Mouse (Mus musculus): Measurements from ENCODE around the gene Lrrtm3.

The Lrrtm3 gene

GRCm38 (mm10) chr10:64041218-64041617, 48.9 kb downstream of the Lrrtm3 start:
- CTCF ChIA-PET, result interaction anchor here (0.5 kb wide), 1 partner anchor 98 kb away, joined by 7 read pairs; no protein-coding TSS in a partner anchor

GRCm38 (mm10) chr10:64039760-64040535, 50.1 kb downstream of the Lrrtm3 start:
- CTCF ChIA-PET, result no interaction called here

GRCm38 (mm10) chr10:64030901-64031300, 59.2 kb downstream of the Lrrtm3 start:
- CTCF ChIA-PET, result interaction anchor here (0.7 kb wide), 2 partner anchors 27 to 38 kb away, joined by 3 to 8 read pairs; no protein-coding TSS in a partner anchor

GRCm38 (mm10) chr10:64023340-64023739, 66.7 kb downstream of the Lrrtm3 start:
- CTCF ChIA-PET, result no interaction called here

- CTCF ChIA-PET, result no interaction called here
Observed at GRCm38 (mm10) chr10:64020347-64020746, 69.7 kb downstream of the Lrrtm3 start.

GRCm38 (mm10) chr10:64001996-64002395, 88.1 kb downstream of the Lrrtm3 start:
- CTCF ChIA-PET, result no interaction called here

GRCm38 (mm10) chr10:64001531-64001930, 88.5 kb downstream of the Lrrtm3 start:
- CTCF ChIA-PET, result no interaction called here

- CTCF ChIA-PET, result no interaction called here
Observed at GRCm38 (mm10) chr10:63994251-63994650, 95.8 kb downstream of the Lrrtm3 start.

- CTCF ChIA-PET, result no interaction called here
Observed at GRCm38 (mm10) chr10:63985576-63985975, 104.5 kb downstream of the Lrrtm3 start.

- CTCF ChIA-PET, result no interaction called here
Observed at GRCm38 (mm10) chr10:63979410-63979809, 110.7 kb downstream of the Lrrtm3 start.

GRCm38 (mm10) chr10:63978969-63979368, 111.1 kb downstream of the Lrrtm3 start:
- CTCF ChIA-PET, result no interaction called here

- CTCF ChIA-PET, result no interaction called here
Observed at GRCm38 (mm10) chr10:63978535-63978934, 111.5 kb downstream of the Lrrtm3 start.

GRCm38 (mm10) chr10:63978101-63978500, 112.0 kb downstream of the Lrrtm3 start:
- CTCF ChIA-PET, result interaction anchor here (0.7 kb wide), 1 partner anchor 26 kb away, joined by 12 read pairs; no protein-coding TSS in a partner anchor

- CTCF ChIA-PET, result no interaction called here
Observed at GRCm38 (mm10) chr10:63972300-63972699, 117.8 kb downstream of the Lrrtm3 start.

GRCm38 (mm10) chr10:63954308-63954930, 135.7 kb downstream of the Lrrtm3 start:
- CTCF ChIA-PET, result no interaction called here

GRCm38 (mm10) chr10:63951481-63951880, 138.6 kb downstream of the Lrrtm3 start:
- CTCF ChIA-PET, result interaction anchor here (0.5 kb wide), 1 partner anchor 137 kb away, joined by 3 read pairs; no protein-coding TSS in a partner anchor

- CTCF ChIA-PET, result no interaction called here
Observed at GRCm38 (mm10) chr10:63950867-63951266, 139.2 kb downstream of the Lrrtm3 start.

- CTCF ChIA-PET, result no interaction called here
Observed at GRCm38 (mm10) chr10:63947266-63947665, 142.8 kb downstream of the Lrrtm3 start.

- CTCF ChIA-PET, result no interaction called here
Observed at GRCm38 (mm10) chr10:63945534-63945933, 144.5 kb downstream of the Lrrtm3 start.

GRCm38 (mm10) chr10:63933946-63934345, 156.1 kb downstream of the Lrrtm3 start:
- CTCF ChIA-PET, result no interaction called here

- CTCF ChIA-PET, result no interaction called here
Observed at GRCm38 (mm10) chr10:63927334-63927733, 162.7 kb downstream of the Lrrtm3 start, which contains the start of gene Gm10118. TSS of gene Gm10118 (minus strand) at chr10:63927434.

- CTCF ChIA-PET, result no interaction called here
Observed at GRCm38 (mm10) chr10:63908878-63909277, 181.2 kb downstream of the Lrrtm3 start.

GRCm38 (mm10) chr10:63899891-63900290, 190.2 kb downstream of the Lrrtm3 start:
- CTCF ChIA-PET, result no interaction called here

Measured in spleen, embryonic (tissue).